Mouse (Mus musculus) telencephalon, adult 2 months (tissue): ENCODE measurements at regions not wholly inside any gene's neighbourhood (a gene's known extent, or its start where the extent isn't known, plus 50 kb on each side); places are given as distances from the start of the nearest gene placed in this dataset.
A peak's percentile ranks its signal among the peaks of the same experiment; 100 is the strongest.

Source experiments
- DNase-seq: peaks from one replicate; pipeline ENCODE4 v3.0.0-alpha.2; 2011; ENCODE audit warnings: low read depth, low spot score

DNA sequence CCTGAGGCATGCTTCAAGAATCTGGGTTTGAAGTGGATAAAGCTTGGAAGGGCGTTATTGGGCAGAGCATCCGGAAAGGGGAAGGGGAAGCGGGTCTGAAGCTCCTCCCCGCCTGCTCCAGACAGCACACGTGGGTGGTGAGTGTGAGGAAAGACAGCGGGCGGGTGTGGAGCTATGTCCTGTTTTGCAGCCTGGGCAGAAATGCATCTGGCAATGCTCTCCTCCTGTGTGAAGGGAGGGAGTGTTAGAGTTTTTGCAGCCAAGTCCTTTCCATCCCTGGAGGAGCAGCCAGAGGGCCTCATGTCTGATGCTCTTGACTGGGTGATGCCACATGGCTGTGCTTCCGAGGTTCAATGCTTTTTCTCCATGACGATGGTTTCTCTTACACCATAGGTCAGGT lies 73.4 kb upstream of the Fndc3a start:
- peak; percentile 55 for DNase-seq

- no peak for DNase-seq
These were observed 69.6 kb upstream of the Fndc3a start for GRCm38 (mm10) chr14:72779446-72779845.

DNA sequence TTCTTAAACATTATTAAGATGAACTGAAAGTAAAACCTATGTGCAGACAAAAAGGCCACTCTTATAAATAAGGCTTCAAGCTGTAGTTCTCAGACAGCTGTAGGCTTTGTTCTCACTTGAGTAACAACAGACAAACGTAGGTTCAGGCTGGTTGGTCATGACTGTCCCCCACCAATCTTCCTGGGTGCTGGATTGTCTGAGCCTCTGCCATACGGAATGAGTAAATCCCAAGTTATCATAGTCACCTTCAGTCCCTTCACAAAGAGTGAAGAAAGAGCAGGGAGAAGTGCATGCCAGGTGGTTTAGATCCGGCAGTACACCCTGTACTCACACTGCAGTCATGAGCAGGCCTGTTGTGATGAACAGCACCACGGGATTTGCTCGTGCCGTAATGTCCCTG lies 69.0 kb upstream of the Fndc3a start:
- no peak for DNase-seq

DNA sequence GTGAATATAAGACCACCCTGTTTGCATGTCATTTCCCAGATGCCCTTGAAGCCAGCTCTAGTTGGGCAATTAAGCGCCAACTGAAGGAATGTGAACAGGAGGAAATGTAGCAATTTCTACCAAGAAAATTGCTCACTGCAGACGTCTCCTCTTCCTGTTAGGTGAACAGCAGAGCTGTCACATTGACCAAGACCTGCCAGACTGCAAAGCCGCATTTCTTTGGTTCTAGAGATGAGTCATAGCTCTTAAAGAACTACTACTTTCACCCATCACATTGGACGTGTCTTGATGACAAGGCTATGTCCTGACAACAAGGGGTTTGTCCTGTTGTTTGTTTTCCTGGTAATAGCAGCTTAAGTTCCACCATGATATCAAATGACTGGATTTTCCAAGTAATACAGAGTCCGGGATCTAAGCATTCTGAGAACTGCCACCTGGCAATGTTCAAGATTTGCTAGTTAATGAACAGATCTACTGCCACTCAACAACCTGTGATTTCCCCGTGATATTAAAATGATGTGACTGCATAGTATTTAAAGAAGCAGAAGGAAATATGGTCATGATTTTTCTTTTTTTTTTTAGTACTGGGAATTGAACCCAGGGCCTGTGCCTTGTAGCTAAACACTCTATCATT lies 68.2 kb upstream of the Fndc3a start:
- no peak for DNase-seq

DNA sequence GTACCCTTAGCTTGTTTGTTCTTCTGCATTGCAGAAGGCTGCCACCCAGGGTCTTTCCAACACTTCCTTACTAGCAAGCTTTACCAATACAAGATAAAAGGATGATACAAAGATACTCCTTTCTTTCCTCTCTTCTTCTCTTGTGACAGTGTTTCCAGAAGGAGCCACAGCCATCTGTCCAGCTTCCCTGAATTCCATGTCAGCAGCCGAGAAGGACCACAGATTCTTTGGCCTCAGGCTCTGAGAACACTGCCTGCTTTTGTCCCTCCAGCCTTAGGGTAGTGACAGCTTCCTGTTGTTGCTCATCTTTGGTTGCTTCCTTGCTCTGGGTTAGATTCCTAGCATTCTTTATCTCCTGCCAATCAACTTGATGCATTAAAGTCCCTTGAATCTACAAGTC lies 60.4 kb upstream of the Fndc3a start:
- DNase-seq: no peak

- DNase-seq: no peak
These were observed 50.3 kb upstream of the Fndc3a start for GRCm38 (mm10) chr14:72760123-72760522.
